Mouse (Mus musculus): ENCODE results near the gene Kcnk5.

GRCm38 (mm10) chr14:20177494-20178123 is 4.0 kb downstream of the Kcnk5 start:
- TF ChIP-seq CTCF (IDR thresholded peaks at IDR 0.05; ENCODE audit: low read depth) = no peak
- TF ChIP-seq EP300 (IDR thresholded peaks at IDR 0.05; ENCODE audit: low read depth) = no peak

Measured in liver, postnatal 0 days (tissue).